In genomic region chr8:114363167-114363566, GRCm38 (mm10) we compare ENCODE assay signal across 15 mouse cellular contexts. TPM values are rescaled to one million over a fixed set of nuclear protein-coding genes. Genes with fewer than 3 reads are reported as not detected.
A peak's percentile ranks its signal among the peaks of the same experiment; 100 is the strongest.
DNase-seq lines count a peak whose midpoint lies in the region; ATAC-seq and TF ChIP-seq lines count a peak whose summit lies in the region.
"Had no signal": no experiment of that assay in that cellular context is flagged by ENCODE, and none has a peak within 500 bp of the region (broad histone marks: within the 10 kb centered on the region; RNA-seq: fewer than 3 reads in every experiment).

No protein-coding gene starts in this region.

- TF ChIP-seq EP300 in stomach, postnatal 0 days (optimal IDR thresholded peaks at IDR 0.05), result no peak

- no peaks in the 10 kb centered on the region for H3K27me3 ChIP-seq in stomach, postnatal 0 days (ENCODE audit: control insufficient read depth, insufficient read depth, low read length)
- H3K27me3 ChIP-seq: lung, embryonic 15.5 days; stomach, embryonic 15.5 days had no signal

- no peak for ATAC-seq in stomach, postnatal 0 days (ENCODE audit: low FRiP score, low TSS enrichment)

- peak; percentile 42 for TF ChIP-seq CTCF in layer of hippocampus, adult 2 months (conservative IDR thresholded peaks at IDR 0.05)
- peak; percentile 58 for TF ChIP-seq CTCF in stomach, postnatal 0 days (IDR thresholded peaks at IDR 0.05; ENCODE audit: low read depth)

- H3K4me2 ChIP-seq in stomach, postnatal 0 days (replicated peaks; ENCODE audit: low read depth), result no peak overlapping the region
- H3K4me2 ChIP-seq: lung, embryonic 15.5 days; stomach, embryonic 15.5 days had no signal

- no peaks in the 10 kb centered on the region for H3K36me3 ChIP-seq in stomach, postnatal 0 days (ENCODE audit: control insufficient read depth, insufficient read depth, low read length)
- H3K36me3 ChIP-seq: lung, embryonic 15.5 days; stomach, embryonic 15.5 days had no signal

- H3K27ac ChIP-seq in layer of hippocampus, adult 2 months, result no peak overlapping the region
- no peak overlapping the region for H3K27ac ChIP-seq in stomach, postnatal 0 days (replicated peaks)
- H3K27ac ChIP-seq: lung, embryonic 15.5 days; stomach, embryonic 15.5 days had no signal

- H3K9ac ChIP-seq in stomach, postnatal 0 days (ENCODE audit: low read length), result no peak overlapping the region
- H3K9ac ChIP-seq: lung, embryonic 15.5 days; stomach, embryonic 15.5 days had no signal

- H3K4me1 ChIP-seq in stomach, postnatal 0 days (replicated peaks; ENCODE audit: control insufficient read depth, insufficient read depth), result no peaks in the 10 kb centered on the region
- H3K4me1 ChIP-seq: lung, embryonic 15.5 days; stomach, embryonic 15.5 days had no signal

- WGBS in stomach, postnatal 0 days, result 56% methylated on average over 5 of the region's 5 CpGs

- no peaks in the 10 kb centered on the region for H3K9me3 ChIP-seq in stomach, postnatal 0 days (ENCODE audit: control insufficient read depth, low read length)
- H3K9me3 ChIP-seq: lung, embryonic 15.5 days; stomach, embryonic 15.5 days had no signal

- DNase-seq in cerebellum, postnatal 10 days, result peak; percentile 26 to 45
- no peak for DNase-seq in cerebellum, adult 9-10 months
- DNase-seq in layer of hippocampus, adult 2 months (ENCODE audit: low spot score in 2 of 2), result no peak
- no peak for DNase-seq in layer of hippocampus, adult 18-20 months (ENCODE audit: low spot score in 2 of 2)
- peak; percentile 11 for DNase-seq in thymus, postnatal 4 days
- DNase-seq in thymus, postnatal 10 days (ENCODE audit: low spot score in 2 of 2), result no peak
- no peak for DNase-seq in stomach, postnatal 0 days (ENCODE audit: low spot score)
- DNase-seq in urinary bladder, postnatal 25 days (ENCODE audit: low spot score), result no peak
- DNase-seq: kidney, adult 18-20 months; layer of hippocampus, postnatal 36 days had no signal

- H3K4me3 ChIP-seq in layer of hippocampus, adult 2 months, result no peak overlapping the region
- no peak overlapping the region for H3K4me3 ChIP-seq in stomach, postnatal 0 days (ENCODE audit: low read depth, low read length)
- H3K4me3 ChIP-seq: lung, embryonic 15.5 days; stomach, embryonic 15.5 days had no signal

RNA-seq across cellular contexts. Expression of gene Clec3a, which starts 54.7 kb away (rescaled TPM):
- total RNA-seq in layer of hippocampus, adult 2 months (2021), result not detected
- total RNA-seq in layer of hippocampus, adult 18-20 months (2021), result not detected
- not detected in 2 replicates for polyA plus RNA-seq in stomach, postnatal 0 days (2015; fragmentation: Nextera tagmentation; extraction: Ambion mirVana)
- total RNA-seq: gastrocnemius, adult 18-20 months; layer of hippocampus, postnatal 36 days had no signal
- polyA plus RNA-seq: C2C12; heart, embryonic 14.5 days had no signal

Comparison
In these comparisons a context has a peak if more than half of its experiments do, and no peak if none do; other contexts are left out.
1. DNase-seq: peak in cerebellum, postnatal 10 days (2 of 2) and thymus, postnatal 4 days (single experiment); none in cerebellum, adult 9-10 months (single experiment), layer of hippocampus, adult 2 months (0 of 2), layer of hippocampus, adult 18-20 months (0 of 2), thymus, postnatal 10 days (0 of 2), stomach, postnatal 0 days (single experiment) and urinary bladder, postnatal 25 days (single experiment).